Mouse (Mus musculus) ES-E14 (cell line): ENCODE results near the gene Kcnab3. TPM values are rescaled to one million over a fixed set of nuclear protein-coding genes. Genes with fewer than 3 reads are reported as not detected.

ENCODE experiments used
- DNase-seq: peaks from one replicate; pipeline ENCODE4 v3.0.0-alpha.2; 2013; ENCODE audit warnings: low read depth, low spot score
- H3K27ac ChIP-seq: 2 replicates; pipeline ENCODE4 v1.5.1; 2012; ENCODE audit warnings: low read depth, mild to moderate bottlenecking, low read length, moderate library complexity, mixed read lengths; ENCODE audit not compliant: poor library complexity, insufficient read depth, severe bottlenecking
- H3K36me3 ChIP-seq: 2 replicates; pipeline ENCODE4 v1.6.1; 2012; ENCODE audit warnings: mild to moderate bottlenecking, low read length, moderate library complexity, mixed read lengths; ENCODE audit not compliant: control insufficient read depth, poor library complexity, insufficient read depth, severe bottlenecking
- H3K4me1 ChIP-seq, 2 experiments: fragments of 150-350 bp in 1 of 2; sonication (generic) in 1 of 2; 2 replicates each; pipeline ENCODE4 v1.6.1; 2012; ENCODE audit warnings: low read length in 2 of 2, mild to moderate bottlenecking in 1 of 2, mixed read lengths in 1 of 2; ENCODE audit not compliant: control insufficient read depth in 2 of 2, insufficient read depth in 2 of 2, poor library complexity in 1 of 2
- H3K4me3 ChIP-seq, 2 experiments: fragments of 150-350 bp in 1 of 2; sonication (generic) in 1 of 2; 2 replicates each; pipeline ENCODE4 v1.5.1; 2012; ENCODE audit warnings: low read length in 2 of 2, low read depth in 1 of 2, mild to moderate bottlenecking in 1 of 2, mixed read lengths in 1 of 2; ENCODE audit not compliant: insufficient read depth in 1 of 2, poor library complexity in 1 of 2, severe bottlenecking in 1 of 2
- H3K9ac ChIP-seq: 2 replicates; pipeline ENCODE4 v1.6.1; 2012; ENCODE audit warnings: low read depth, mild to moderate bottlenecking, low read length, mixed read lengths; ENCODE audit not compliant: poor library complexity, insufficient read depth, severe bottlenecking
- H3K9me3 ChIP-seq: fragments of 150-350 bp; sonication (generic); 2 replicates; pipeline ENCODE4 v1.6.1; 2012; ENCODE audit warnings: low read depth, mild to moderate bottlenecking, low read length; ENCODE audit not compliant: control insufficient read depth, insufficient read depth
- CHD2 ChIP-seq: IDR thresholded peaks from 2 replicates; pipeline ENCODE4 v1.6.1; 2014; ENCODE audit warnings: mild to moderate bottlenecking, low read depth, low read length, inconsistent platforms
- HCFC1 ChIP-seq: IDR thresholded peaks from 2 replicates; pipeline ENCODE4 v1.6.1; 2012; ENCODE audit warnings: low read length, inconsistent platforms, borderline replicate concordance; ENCODE audit not compliant: insufficient read depth
- MAFK ChIP-seq: IDR thresholded peaks from 2 replicates; pipeline ENCODE4 v1.6.1; 2014; ENCODE audit warnings: mild to moderate bottlenecking, low read depth, low read length, inconsistent platforms; ENCODE audit not compliant: insufficient read depth
- ZC3H11A ChIP-seq: IDR thresholded peaks from 2 replicates; pipeline ENCODE4 v1.6.1; 2012; ENCODE audit warnings: low read depth, mild to moderate bottlenecking, inconsistent platforms, low read length, borderline replicate concordance
- ZNF384 ChIP-seq: IDR thresholded peaks from 2 replicates; pipeline ENCODE4 v1.6.1; 2012; ENCODE audit warnings: low read depth, low read length, inconsistent platforms
- in situ Hi-C, 2 experiments: fragments of 600-800 bp; cut with MboI; formaldehyde crosslinking; loops; one replicate each; pipeline ENCODE4 v1.15.1; 2025; ENCODE audit warnings: low sequenced_read_pairs in 2 of 2, inconsistent platforms in 1 of 2; ENCODE audit not compliant: unreplicated experiment in 2 of 2
- total RNA-seq: library from RNA; depleted of rRNA; stranded (reverse); fragments of 300-350 nt; gene quantifications from 2 replicates; pipeline ENCODE4 v1.2.3, GENCODE M21; 2012

Gene Kcnab3
- total RNA-seq, 1 experiment, result 2.2 TPM

- Histone ChIP-seq H3K36me3 (no peaks in the 10 kb centered on the region), H3K9ac (no peak overlapping the region), H3K9me3 (no peaks in the 10 kb centered on the region), H3K4me3 (no peak overlapping the region), H3K4me1 (peaks cover 0 to 14% of the 10 kb centered on the region in 2 experiments; a peak in 2 of 4 replicates), H3K27ac (no peak overlapping the region)
- no peak for DNase-seq
- TF ChIP-seq HCFC1 (no peak), MAFK (no peak), CHD2 (no peak), ZNF384 (no peak), ZC3H11A (peak; percentile 47; the same call in 1 of the 2 replicates)
- in situ Hi-C loops, result no loop called here
Observed at GRCm38 (mm10) chr11:69372780-69373170, 46.7 kb downstream of the Kcnab3 start.

GRCm38 (mm10) chr11:69373223-69373965 is 47.3 kb downstream of the Kcnab3 start:
- Histone ChIP-seq H3K4me1 (peaks cover 0 to 9% of the 10 kb centered on the region in 2 experiments; a peak in 2 of 4 replicates), H3K4me3 (peak overlapping the region in 1 of 2 experiments; percentile 30; a peak in 1 of 4 replicates), H3K9me3 (no peaks in the 10 kb centered on the region), H3K36me3 (no peaks in the 10 kb centered on the region), H3K9ac (no peak overlapping the region), H3K27ac (no peak overlapping the region)
- TF ChIP-seq MAFK, result no peak
- in situ Hi-C loops, result no loop called here
- DNase-seq, result no peak

- DNase-seq, result no peak
- Histone ChIP-seq H3K36me3 (no peaks in the 10 kb centered on the region), H3K4me1 (peaks cover 0 to 8% of the 10 kb centered on the region in 2 experiments; a peak in 2 of 4 replicates), H3K4me3 (no peak overlapping the region), H3K9ac (no peak overlapping the region), H3K9me3 (no peaks in the 10 kb centered on the region), H3K27ac (no peak overlapping the region)
- in situ Hi-C loops, result no loop called here
- TF ChIP-seq ZC3H11A (no peak), CHD2 (no peak), ZNF384 (no peak), MAFK (no peak), HCFC1 (no peak)
Observed at GRCm38 (mm10) chr11:69375646-69376045, 49.6 kb downstream of the Kcnab3 start.

- DNase-seq, result no peak
- no peak overlapping the region for H3K4me3 ChIP-seq
- no peaks in the 10 kb centered on the region for H3K4me1 ChIP-seq
- no peaks in the 10 kb centered on the region for H3K9me3 ChIP-seq
- no peak overlapping the region for H3K27ac ChIP-seq
- TF ChIP-seq ZNF384, result no peak
- no peak for TF ChIP-seq ZC3H11A
- TF ChIP-seq MAFK, result no peak
- no peak for TF ChIP-seq CHD2
- no peak for TF ChIP-seq HCFC1
- no peaks in the 10 kb centered on the region for H3K36me3 ChIP-seq
- H3K9ac ChIP-seq, result no peak overlapping the region
- in situ Hi-C loops, result no loop called here
Observed at GRCm38 (mm10) chr11:69377766-69378165, 51.7 kb downstream of the Kcnab3 start.

GRCm38 (mm10) chr11:69379600-69379999 is 53.5 kb downstream of the Kcnab3 start:
- in situ Hi-C loops, result no loop called here
- Histone ChIP-seq H3K36me3 (no peaks in the 10 kb centered on the region), H3K4me1 (no peaks in the 10 kb centered on the region), H3K9ac (no peak overlapping the region), H3K27ac (no peak overlapping the region), H3K4me3 (no peak overlapping the region), H3K9me3 (no peaks in the 10 kb centered on the region)
- no peak for TF ChIP-seq MAFK
- TF ChIP-seq CHD2, result no peak
- no peak for TF ChIP-seq ZNF384
- no peak for TF ChIP-seq HCFC1
- no peak for DNase-seq
